ENCODE assay signal across 8 mouse cellular contexts in genomic region chr8:104219806-104220205, GRCm38 (mm10). TPM values are rescaled to one million over a fixed set of nuclear protein-coding genes. Genes with fewer than 3 reads are reported as not detected.
A peak's percentile ranks its signal among the peaks of the same experiment; 100 is the strongest.
DNase-seq lines count a peak whose midpoint lies in the region; ATAC-seq and TF ChIP-seq lines count a peak whose summit lies in the region.

No protein-coding gene starts in this region.

- no peaks in the 10 kb centered on the region for H3K79me2 ChIP-seq in C2C12 (ENCODE audit: control insufficient read depth, insufficient read depth)

- no peak overlapping the region for H3K9ac ChIP-seq in embryonic facial prominence, embryonic 14.5 days (ENCODE audit: low read depth, low read length)
- no peak overlapping the region for H3K9ac ChIP-seq in liver, embryonic 11.5 days (ENCODE audit: low read depth, low read length)

- H3K9me3 ChIP-seq in embryonic facial prominence, embryonic 14.5 days (ENCODE audit: control insufficient read depth, low read length), result peaks cover 7% of the 10 kb centered on the region; the same call in 1 of the 2 replicates
- H3K9me3 ChIP-seq in heart, embryonic 10.5 days, result no peaks in the 10 kb centered on the region
- H3K9me3 ChIP-seq in liver, embryonic 11.5 days (ENCODE audit: control insufficient read depth, low read length), result no peaks in the 10 kb centered on the region

- no peak overlapping the region for H3K4me2 ChIP-seq in embryonic facial prominence, embryonic 14.5 days (ENCODE audit: low read depth, low read length)
- no peak overlapping the region for H3K4me2 ChIP-seq in liver, embryonic 11.5 days

- WGBS in embryonic facial prominence, embryonic 14.5 days, result 43% methylated on average over 5 of the region's 5 CpGs
- WGBS in heart, embryonic 10.5 days, result 42% methylated on average over 5 of the region's 5 CpGs
- 40% methylated on average over 5 of the region's 5 CpGs for WGBS in liver, embryonic 11.5 days

- ATAC-seq in embryonic facial prominence, embryonic 14.5 days (ENCODE audit: low read depth), result 0 out of 2 replicates have a peak, but pooled peaks have one; percentile 69
- ATAC-seq in liver, embryonic 11.5 days (replicated peaks; ENCODE audit: low FRiP score), result peak; percentile 54; the same call in 1 of the 2 replicates

- peak; percentile 80 to 88 for DNase-seq in adrenal gland, postnatal 36 days
- DNase-seq in embryonic facial prominence, embryonic 14.5 days (ENCODE audit: low spot score), result peak; percentile 79
- DNase-seq in heart, embryonic 10.5 days (ENCODE audit: low spot score), result peak; percentile 86
- DNase-seq in kidney, postnatal 10 days, result peak; percentile 88
- DNase-seq in liver, embryonic 11.5 days (ENCODE audit: low spot score), result peak; percentile 72
- peak; percentile 81 for DNase-seq in neural tube, embryonic 10.5 days (ENCODE audit: extremely low spot score, low spot score)
- peak; percentile 86 for DNase-seq in splenic B cell, adult 2 months (ENCODE audit: low read depth, low spot score)

- H3K36me3 ChIP-seq in C2C12 (ENCODE audit: control insufficient read depth, insufficient read depth), result no peaks in the 10 kb centered on the region
- 0 out of 2 replicates have a peak, but pooled peaks cover 3% of the 10 kb centered on the region for H3K36me3 ChIP-seq in embryonic facial prominence, embryonic 14.5 days (ENCODE audit: control insufficient read depth, insufficient read depth, low read length)
- H3K36me3 ChIP-seq in heart, embryonic 10.5 days, result no peaks in the 10 kb centered on the region
- no peaks in the 10 kb centered on the region for H3K36me3 ChIP-seq in liver, embryonic 11.5 days (ENCODE audit: control insufficient read depth, insufficient read depth, low read length)
- H3K36me3 ChIP-seq in splenic B cell, adult 2 months (ENCODE audit: control insufficient read depth, insufficient read depth, low read length, poor library complexity, severe bottlenecking), result no peaks in the 10 kb centered on the region

- TF ChIP-seq CTCF in C2C12 (IDR thresholded peaks at IDR 0.05; ENCODE audit: control insufficient read depth, insufficient read depth, insufficient read length), result peak; percentile 77

- no peak overlapping the region for H3K27ac ChIP-seq in embryonic facial prominence, embryonic 14.5 days (replicated peaks; ENCODE audit: low read depth, low read length)
- H3K27ac ChIP-seq in heart, embryonic 10.5 days, result no peak overlapping the region
- no peak overlapping the region for H3K27ac ChIP-seq in liver, embryonic 11.5 days (ENCODE audit: low read depth, low read length)

- no peaks in the 10 kb centered on the region for H3K4me1 ChIP-seq in embryonic facial prominence, embryonic 14.5 days (ENCODE audit: control insufficient read depth, insufficient read depth, low read length)
- no peaks in the 10 kb centered on the region; the same call in 1 of the 2 replicates for H3K4me1 ChIP-seq in heart, embryonic 10.5 days
- no peaks in the 10 kb centered on the region for H3K4me1 ChIP-seq in liver, embryonic 11.5 days (replicated peaks; ENCODE audit: control insufficient read depth, insufficient read depth, low read length)

- H3ac ChIP-seq in C2C12 (ENCODE audit: control insufficient read depth, insufficient read length, low read depth), result no peak overlapping the region

- H3K4me3 ChIP-seq in C2C12 (ENCODE audit: insufficient read depth, poor library complexity, severe bottlenecking), result no peak overlapping the region
- no peak overlapping the region for H3K4me3 ChIP-seq in embryonic facial prominence, embryonic 14.5 days (ENCODE audit: low read depth, low read length)
- H3K4me3 ChIP-seq in heart, embryonic 10.5 days, result no peak overlapping the region
- H3K4me3 ChIP-seq in liver, embryonic 11.5 days (ENCODE audit: low read depth, low read length), result no peak overlapping the region

- no peaks in the 10 kb centered on the region for H3K27me3 ChIP-seq in C2C12 (ENCODE audit: control insufficient read depth, insufficient read depth, insufficient read length)
- H3K27me3 ChIP-seq in embryonic facial prominence, embryonic 14.5 days (replicated peaks; ENCODE audit: control insufficient read depth, insufficient read depth, low read length), result no peaks in the 10 kb centered on the region
- peaks cover 30% of the 10 kb centered on the region for H3K27me3 ChIP-seq in heart, embryonic 10.5 days (ENCODE audit: insufficient read depth, poor library complexity, severe bottlenecking)
- no peaks in the 10 kb centered on the region for H3K27me3 ChIP-seq in liver, embryonic 11.5 days (replicated peaks; ENCODE audit: control insufficient read depth, insufficient read depth, low read length)
- no peaks in the 10 kb centered on the region for H3K27me3 ChIP-seq in splenic B cell, adult 2 months (ENCODE audit: control insufficient read depth, insufficient read depth, low read length, poor library complexity, severe bottlenecking)

- H3K79me3 ChIP-seq in C2C12 (ENCODE audit: low read depth), result no peaks in the 10 kb centered on the region

TF ChIP-seq in C2C12, 6 proteins besides CTCF, POLR2A, EP300 and RAD21:
- TF ChIP-seq FOSL1 (IDR thresholded peaks at IDR 0.05; ENCODE audit: insufficient read depth, low read length, poor library complexity, severe bottlenecking), result no peak

RNA-seq across cellular contexts. Expression of gene Tk2, which starts 28.6 kb away (rescaled TPM):
- 11.7 TPM for polyA plus RNA-seq in C2C12 (2012; fragmentation: generic; extraction: Trizol)
- 10 to 100 TPM; 79.2 to 80.0 TPM for total RNA-seq in adrenal gland, postnatal 36 days (2021)
- polyA plus RNA-seq in embryonic facial prominence, embryonic 14.5 days (2014; fragmentation: Nextera tagmentation; extraction: Ambion mirVana), result 16.4 and 21.2 TPM in 2 replicates
- 13.0 and 17.3 TPM in 2 replicates for polyA plus RNA-seq in heart, embryonic 10.5 days (2016; fragmentation: Nextera tagmentation; extraction: Ambion mirVana)
- polyA plus RNA-seq in liver, embryonic 11.5 days (2014; fragmentation: Nextera tagmentation; extraction: Ambion mirVana), result 13.8 and 16.3 TPM in 2 replicates

RNA-seq across cellular contexts. Expression of gene Cklf, which starts 30.9 kb away (rescaled TPM):
- 19.4 TPM for polyA plus RNA-seq in C2C12 (2012; fragmentation: generic; extraction: Trizol)
- 100 to 1,000 TPM in 1 of 2 experiments, 10 to 100 TPM in 1; 86.6 to 187 TPM for total RNA-seq in adrenal gland, postnatal 36 days (2021)
- 33.0 and 35.5 TPM in 2 replicates for polyA plus RNA-seq in embryonic facial prominence, embryonic 14.5 days (2014; fragmentation: Nextera tagmentation; extraction: Ambion mirVana)
- polyA plus RNA-seq in heart, embryonic 10.5 days (2016; fragmentation: Nextera tagmentation; extraction: Ambion mirVana), result 31.1 and 36.2 TPM in 2 replicates
- 27.9 and 32.5 TPM in 2 replicates for polyA plus RNA-seq in liver, embryonic 11.5 days (2014; fragmentation: Nextera tagmentation; extraction: Ambion mirVana)

RNA-seq across cellular contexts. Expression of gene Bean1, which starts 49.6 kb away (rescaled TPM):
- polyA plus RNA-seq in C2C12 (2012; fragmentation: generic; extraction: Trizol), result 0.13 TPM
- total RNA-seq in adrenal gland, postnatal 36 days (2021), result 10 to 100 TPM in 1 of 2 experiments, 1 to 10 TPM in 1; 5.3 to 20.8 TPM
- polyA plus RNA-seq in embryonic facial prominence, embryonic 14.5 days (2014; fragmentation: Nextera tagmentation; extraction: Ambion mirVana), result 2.1 and 2.5 TPM in 2 replicates
- polyA plus RNA-seq in heart, embryonic 10.5 days (2016; fragmentation: Nextera tagmentation; extraction: Ambion mirVana), result 0.07 and 0.23 TPM in 2 replicates
- 0.09 and 0.10 TPM in 2 replicates for polyA plus RNA-seq in liver, embryonic 11.5 days (2014; fragmentation: Nextera tagmentation; extraction: Ambion mirVana)
